Mouse (Mus musculus): ENCODE measurements at regions not wholly inside any gene's neighbourhood (a gene's known extent, or its start where the extent isn't known, plus 50 kb on each side); places are given as distances from the start of the nearest gene placed in this dataset.
A peak's percentile ranks its signal among the peaks of the same experiment; 100 is the strongest.

GRCm38 (mm10) chr4:99491536-99492514 is 164.3 kb upstream of the Foxd3 start:
- no peak for DNase-seq (ENCODE audit: low spot score)

DNA sequence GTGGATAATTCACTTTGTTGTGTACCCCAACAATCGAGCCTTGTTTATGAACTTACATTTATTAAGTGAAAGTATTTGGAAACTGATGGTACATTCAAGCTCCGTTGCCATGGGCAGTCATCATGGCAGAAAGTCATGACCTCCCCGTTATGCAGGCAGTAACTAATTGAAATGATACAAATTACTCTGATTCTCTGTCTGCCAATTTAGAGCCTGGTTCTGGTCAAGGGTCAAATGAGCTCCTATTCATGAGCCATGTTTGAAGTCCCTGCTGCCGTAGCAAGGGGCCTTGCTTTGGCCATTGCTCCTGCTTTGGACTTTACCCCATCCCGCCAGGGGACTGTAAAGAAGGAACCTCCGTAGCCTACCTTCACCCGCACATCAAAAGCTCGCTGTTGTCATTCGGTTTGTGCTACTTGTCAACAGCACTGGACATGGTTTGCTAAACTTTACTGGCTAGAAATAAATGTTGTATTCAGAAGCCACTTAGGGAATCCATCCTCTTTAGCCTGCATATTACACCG is 152.8 kb upstream of the Foxd3 start:
- DNase-seq (ENCODE audit: low spot score), result peak; percentile 60

- peak; percentile 16 for DNase-seq (ENCODE audit: low spot score)
Measured at GRCm38 (mm10) chr4:99511993-99512392, 144.1 kb upstream of the Foxd3 start.

DNA sequence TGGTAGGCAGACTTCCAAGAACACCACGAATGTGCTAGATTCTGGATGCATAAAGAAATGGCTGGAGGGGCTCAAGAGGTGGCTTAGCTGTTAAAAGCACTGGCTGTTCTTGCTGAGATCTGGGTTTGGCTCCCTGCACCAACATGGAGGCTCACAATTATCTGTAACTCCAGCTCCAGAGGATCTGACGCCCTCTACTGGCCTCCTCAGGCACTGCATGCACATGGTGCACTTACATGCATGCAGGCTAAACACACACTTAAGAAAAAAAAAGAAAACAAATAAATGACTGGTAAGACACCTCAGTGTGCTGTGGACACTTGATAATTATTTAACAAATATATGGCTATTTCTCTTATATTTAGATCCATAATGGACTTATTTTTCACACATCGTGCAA is 139.2 kb upstream of the Foxd3 start:
- DNase-seq (ENCODE audit: low spot score), result no peak

DNA sequence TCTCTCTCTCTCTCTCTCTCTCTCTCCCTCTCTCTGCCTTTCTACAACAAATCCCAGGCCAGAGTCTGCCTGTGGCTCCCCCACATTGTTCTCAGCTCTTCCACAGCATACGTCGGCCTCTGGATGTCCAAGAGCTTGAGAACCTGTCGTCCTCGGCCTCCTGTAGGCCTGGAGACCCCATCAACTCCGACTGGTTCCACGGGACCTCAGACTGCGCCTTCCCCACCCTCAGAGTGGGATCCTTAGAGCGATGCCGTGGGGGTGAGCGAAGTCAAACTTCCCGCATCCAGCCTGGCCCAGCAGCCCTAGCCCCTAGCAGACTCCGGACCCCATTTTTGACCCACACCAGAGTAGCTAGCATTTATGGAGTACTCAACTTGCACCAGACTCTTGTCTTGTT is 128.7 kb upstream of the Foxd3 start:
- DNase-seq (ENCODE audit: low spot score), result no peak

- DNase-seq (ENCODE audit: low spot score), result no peak
Measured at GRCm38 (mm10) chr4:99544014-99544413, 112.1 kb upstream of the Foxd3 start.

GRCm38 (mm10) chr4:99545742-99546141 is 110.4 kb upstream of the Foxd3 start:
- no peak for DNase-seq (ENCODE audit: low spot score)

GRCm38 (mm10) chr4:99557963-99558362 is 98.1 kb upstream of the Foxd3 start:
- DNase-seq (ENCODE audit: low spot score), result no peak

DNA sequence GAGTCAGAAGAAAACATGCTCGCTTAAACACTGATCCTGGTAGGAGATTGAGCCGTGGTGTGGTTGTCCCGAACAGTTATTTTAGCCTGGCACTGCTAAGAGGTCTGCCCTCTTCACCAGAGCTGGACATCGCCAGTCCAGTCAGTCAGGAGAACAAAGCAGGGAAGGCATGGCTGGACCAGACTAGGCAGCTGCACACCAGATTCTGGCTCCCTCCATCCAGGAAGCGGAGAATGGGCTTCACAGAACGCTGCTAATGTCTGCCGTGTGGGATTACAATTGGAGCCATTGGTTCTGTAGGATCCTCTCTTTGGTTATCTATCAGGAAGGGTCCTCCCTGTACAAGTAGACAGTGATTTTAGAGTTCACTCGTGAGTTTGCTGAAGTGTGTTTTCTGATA is 95.5 kb upstream of the Foxd3 start:
- DNase-seq (ENCODE audit: low spot score), result peak; percentile 28

GRCm38 (mm10) chr4:99561506-99561937 is 94.6 kb upstream of the Foxd3 start:
- DNase-seq (ENCODE audit: low spot score), result peak; percentile 71

- DNase-seq (ENCODE audit: low spot score), result no peak
Measured at GRCm38 (mm10) chr4:99565401-99565800, 90.7 kb upstream of the Foxd3 start.

DNA sequence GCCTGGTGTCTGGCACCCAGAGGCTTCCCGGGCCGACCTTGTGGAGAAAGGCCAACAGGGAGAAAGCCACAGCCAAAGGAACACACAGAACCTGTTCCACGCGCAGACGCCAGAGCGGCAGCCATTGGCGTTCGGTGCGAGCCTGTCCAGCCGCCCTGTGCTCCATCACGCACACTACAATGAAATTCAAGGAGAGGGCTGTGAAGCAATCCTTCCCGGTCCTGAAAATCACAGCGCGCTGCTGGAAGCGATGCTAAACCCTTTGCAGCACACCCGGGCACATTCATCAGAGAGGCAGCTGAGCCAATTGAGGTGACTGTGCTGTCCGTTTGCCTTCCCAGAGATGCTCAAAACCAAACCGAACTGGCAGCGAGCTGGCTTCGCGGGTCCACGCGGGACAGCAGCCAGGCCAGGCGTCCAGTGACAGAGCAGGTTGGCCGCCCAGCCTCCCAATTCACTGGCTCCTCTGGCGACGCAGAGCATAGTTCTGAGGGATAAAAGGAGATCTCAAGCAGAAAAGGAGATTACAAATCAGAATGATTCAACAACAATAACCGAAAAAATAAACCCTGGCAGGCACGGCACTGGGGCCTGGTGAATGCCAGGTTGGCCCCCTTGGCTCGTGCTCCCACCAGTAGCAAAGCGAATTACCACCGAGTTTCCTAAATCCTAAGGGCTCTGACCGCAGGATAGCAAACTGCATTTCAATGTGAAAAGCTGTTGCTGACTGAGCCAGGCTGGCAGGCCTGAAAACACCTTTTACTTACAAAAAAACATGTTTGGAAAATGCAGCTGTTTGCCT is 83.1 kb upstream of the Foxd3 start:
- peak; percentile 66 for DNase-seq (ENCODE audit: low spot score)

DNA sequence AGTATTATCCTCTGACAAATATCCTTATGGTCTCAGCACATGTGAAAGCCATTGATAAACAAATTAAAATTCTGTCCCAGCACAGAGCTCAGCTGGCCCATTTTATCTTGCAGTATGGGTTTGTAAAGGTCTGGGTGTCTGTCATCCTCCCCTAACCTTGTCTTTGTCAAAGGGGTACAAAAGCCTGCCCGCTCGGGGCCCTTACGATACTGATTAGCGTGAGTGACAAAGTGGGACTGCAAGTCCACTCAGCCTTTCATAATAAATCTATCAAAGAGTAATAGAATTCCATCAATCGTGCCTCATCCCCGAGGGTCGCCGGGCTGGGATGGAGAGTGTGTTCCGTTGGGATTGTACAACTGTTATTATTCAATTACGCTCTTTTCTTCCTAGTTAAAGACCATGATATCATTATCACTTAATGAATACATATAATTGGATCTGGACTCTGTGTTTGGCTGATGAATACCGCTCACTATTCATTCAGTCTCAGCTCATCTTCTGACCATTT is 82.0 kb upstream of the Foxd3 start:
- DNase-seq (ENCODE audit: low spot score), result peak; percentile 57

GRCm38 (mm10) chr4:99574984-99575383 is 81.1 kb upstream of the Foxd3 start:
- DNase-seq (ENCODE audit: low spot score), result peak; percentile 20

GRCm38 (mm10) chr4:99597781-99598180 is 58.3 kb upstream of the Foxd3 start:
- no peak for DNase-seq (ENCODE audit: low spot score)

DNA sequence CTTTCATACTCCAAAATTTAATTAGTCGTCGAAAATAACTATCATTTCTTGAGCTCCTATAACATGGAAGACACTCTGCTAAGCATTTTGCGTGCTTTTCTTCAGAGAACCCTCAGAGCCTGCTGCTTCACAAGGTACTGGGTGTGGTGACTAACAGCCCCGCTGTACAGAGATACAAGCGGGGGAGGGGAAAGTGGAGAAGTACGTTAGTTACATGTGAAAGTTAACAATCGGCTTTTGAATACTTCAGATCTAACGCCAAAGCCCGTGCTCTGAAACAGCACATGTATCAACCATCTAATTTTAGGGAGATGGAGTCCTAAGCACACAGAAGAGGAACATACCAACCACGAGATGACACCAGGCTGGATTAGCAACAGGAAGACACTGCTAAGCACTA is 55.4 kb upstream of the Foxd3 start:
- DNase-seq (ENCODE audit: low spot score), result no peak

DNA sequence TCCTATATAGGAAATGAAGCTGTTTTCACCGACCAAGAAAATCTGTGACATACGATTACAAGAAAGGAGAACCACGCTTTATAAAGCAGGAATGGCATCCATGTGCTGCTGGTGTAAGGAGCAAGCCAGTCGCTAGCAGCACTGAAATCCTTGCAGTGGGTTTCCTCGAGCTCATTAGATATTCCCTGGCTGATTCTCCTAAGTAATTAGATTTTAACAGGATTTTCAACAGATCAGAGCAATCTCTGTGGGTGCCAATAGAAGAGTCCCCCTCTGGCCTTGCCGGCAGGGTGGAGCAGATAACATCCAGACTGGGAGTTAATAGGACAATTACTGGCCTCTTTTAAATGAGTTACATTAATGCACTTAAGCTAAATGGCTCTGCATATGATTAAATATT is 54.6 kb upstream of the Foxd3 start:
- DNase-seq (ENCODE audit: low spot score), result no peak

All from embryo, embryonic 10 days (tissue).